Mouse (Mus musculus) frontal cortex, postnatal 36 days (tissue): Measurements from ENCODE around the gene Gm42791.
A peak's percentile ranks its signal among the peaks of the same experiment; 100 is the strongest.

Experiments
- DNase-seq, 2 experiments: peaks; one replicate each; pipeline ENCODE4 v3.0.0; 2022; ENCODE audit warnings: low spot score in 2 of 2

Gm42791 gene

DNA sequence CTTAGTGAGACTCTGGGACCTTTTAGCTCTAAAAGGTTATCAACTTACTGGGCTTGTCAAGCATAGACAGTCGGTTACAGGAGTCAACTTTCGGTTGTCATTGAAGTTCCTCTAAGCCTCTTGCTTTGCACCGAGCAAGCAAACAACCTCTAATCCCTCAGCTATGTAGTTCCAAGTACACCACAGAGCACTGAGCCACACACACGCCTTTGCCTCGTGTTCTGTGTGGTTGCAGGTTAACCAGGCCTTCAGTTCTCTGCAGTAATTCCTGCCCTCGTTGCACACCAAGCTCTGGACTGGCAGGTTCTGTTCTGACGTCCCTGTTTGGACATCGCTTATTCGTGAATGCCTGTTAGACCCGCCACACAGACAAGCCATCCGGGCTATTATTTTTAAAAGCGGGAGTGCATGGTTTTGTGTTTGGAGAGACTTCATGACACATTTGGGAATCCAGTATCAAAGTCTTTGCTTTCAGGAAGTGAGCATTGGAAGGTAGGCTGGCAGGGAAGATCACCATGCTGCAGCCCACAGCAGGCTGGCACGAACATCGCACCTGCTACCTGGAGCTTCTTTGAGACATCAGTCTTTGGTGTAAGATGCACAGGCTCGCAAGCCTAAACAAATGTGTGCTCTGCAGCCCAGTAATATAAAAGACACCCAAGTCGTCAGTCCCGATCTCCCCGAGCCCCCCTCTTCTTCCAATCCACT is 16.3 kb downstream of the Gm42791 start:
- DNase-seq, result no peak

DNA sequence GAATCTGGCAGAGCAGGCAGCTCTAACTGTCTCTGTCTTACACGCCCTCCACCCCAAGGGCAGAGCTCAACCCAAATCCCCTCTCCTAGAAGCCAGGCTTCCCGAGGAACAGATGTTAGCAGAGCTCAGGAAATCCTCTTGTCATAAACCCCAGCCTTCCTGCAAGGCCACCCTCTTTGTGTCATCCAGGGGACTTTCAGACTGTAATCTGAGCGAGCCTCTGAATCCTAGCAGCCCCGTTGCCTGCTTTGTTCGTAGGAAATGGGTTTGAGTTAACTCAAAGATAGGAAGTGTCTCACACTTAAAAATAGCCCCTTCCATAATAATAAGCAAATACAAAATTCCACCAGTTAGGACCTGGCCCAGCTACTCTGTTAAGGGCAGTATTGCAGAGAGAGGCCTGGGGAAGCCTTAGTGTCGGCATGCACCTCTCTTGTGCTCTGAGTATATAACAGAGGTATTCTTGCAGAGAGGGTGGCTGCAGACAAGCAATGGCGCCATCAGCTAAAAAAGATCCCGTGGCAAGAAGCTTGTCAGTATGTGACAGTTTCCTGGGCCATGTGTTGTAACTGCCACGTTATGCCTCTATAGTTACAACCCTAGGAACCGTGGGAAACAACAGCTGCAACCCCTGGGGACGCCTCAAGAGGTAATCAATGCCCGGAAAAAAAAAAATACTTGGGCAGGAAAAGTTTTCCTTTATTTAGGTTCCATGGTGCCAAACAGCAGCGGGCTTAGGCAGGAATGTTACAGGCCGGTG is 17.1 kb downstream of the Gm42791 start:
- no peak for DNase-seq

DNA sequence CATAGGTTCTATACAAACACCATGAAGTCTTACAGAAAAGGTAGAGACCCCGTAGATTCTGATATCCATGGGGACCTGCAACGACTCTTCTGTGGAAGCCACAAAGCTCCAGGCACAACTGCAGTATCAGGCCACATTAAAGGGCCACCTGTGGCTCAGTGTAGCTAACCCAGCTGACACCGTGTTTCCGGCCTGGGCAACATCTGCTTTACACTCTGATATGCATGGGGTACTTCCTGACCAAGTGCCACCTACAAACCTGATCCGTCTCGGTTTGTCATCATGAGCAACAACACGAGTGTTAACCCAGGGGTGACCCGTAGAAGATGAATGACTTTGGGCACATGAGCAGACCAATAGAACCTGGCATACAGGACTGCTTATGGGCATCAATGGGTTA is 18.1 kb downstream of the Gm42791 start:
- no peak for DNase-seq

DNA sequence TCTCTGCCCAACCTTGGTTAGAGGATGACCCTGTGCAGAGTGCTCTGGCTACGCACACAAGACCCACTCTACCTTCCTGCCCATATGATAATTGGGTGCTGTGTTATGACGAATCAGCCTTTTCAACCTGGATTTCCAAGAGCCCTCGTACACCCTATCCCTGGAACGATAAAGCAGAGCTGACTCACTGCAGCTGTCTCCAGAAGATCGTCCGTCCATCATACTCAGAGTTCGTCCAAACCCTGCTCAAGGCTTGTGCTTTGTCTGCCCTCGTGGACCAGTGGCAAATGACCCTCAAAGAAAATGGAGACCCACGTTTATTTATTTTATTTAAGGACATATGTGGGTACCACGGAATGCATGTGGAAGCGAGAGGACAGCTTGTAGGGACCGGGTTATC is 19.9 kb downstream of the Gm42791 start:
- DNase-seq, result no peak

DNA sequence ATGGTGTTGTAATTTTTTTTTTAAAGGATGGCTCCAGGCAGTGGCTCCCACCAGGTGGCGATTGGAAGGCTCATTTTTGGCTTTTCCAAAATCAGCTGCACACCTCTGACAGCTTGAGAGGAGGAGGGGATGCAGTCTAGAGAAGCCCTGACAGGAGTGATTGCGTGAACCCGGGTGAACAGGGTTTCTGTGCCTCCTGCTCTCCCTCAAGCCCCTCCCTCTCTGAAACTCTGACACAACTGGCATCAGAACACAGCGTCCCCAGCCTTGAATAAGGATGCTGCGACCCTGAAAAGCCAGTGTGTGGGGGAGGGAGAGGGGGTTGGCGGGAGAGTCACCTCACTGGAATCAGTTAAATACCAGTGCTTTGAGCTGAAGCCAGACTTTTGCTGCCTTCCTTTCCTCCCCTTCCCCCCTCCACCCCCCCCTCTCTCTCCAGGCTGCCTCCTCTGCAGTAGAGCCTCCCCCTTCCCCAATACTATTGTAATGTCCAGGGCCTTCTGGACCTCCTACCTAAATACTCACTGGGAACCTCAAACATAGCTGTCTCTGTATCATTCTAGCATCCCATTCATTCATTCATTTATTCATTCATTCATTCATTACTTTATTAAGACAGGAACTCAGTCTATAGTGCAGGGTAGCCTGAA is 21.8 kb downstream of the Gm42791 start:
- DNase-seq, result no peak

DNA sequence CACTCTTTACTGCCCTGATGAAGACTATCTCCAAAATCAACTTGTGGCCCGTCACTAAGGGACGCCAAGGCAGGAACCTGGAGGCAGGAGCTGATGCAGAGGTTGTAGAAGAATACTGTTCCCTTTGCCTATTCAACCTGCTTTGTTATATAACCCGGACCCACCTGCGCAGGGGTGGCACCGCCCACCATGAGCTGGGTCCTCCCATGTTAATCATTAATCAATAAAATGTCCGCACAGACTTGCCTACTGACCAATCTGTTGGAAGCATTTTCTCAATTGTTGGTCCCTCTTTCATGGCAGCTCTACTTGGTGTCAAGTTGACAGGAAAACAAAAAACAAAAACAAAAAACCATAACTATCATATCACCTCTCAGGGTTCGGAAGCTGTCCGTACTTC is 22.8 kb downstream of the Gm42791 start:
- DNase-seq, result no peak

DNA sequence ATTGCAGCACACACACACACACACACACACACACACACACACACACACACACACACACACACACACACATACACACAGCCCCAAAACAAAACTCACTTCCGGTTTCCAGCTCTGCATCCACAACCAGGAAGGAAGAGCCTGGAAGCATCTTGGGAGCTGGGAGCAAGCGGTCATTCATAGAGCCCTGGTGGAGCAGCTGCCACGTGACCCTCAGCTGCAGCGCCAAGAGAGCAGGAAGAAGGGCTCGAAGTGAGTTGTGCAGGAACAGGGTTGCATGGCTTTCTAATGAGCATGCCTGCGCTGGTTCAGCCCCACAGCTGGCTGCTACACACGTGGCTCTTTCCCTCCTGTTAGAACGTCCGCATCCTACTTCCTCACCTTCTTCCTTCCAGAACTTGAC is 25.3 kb downstream of the Gm42791 start:
- DNase-seq, result no peak

DNA sequence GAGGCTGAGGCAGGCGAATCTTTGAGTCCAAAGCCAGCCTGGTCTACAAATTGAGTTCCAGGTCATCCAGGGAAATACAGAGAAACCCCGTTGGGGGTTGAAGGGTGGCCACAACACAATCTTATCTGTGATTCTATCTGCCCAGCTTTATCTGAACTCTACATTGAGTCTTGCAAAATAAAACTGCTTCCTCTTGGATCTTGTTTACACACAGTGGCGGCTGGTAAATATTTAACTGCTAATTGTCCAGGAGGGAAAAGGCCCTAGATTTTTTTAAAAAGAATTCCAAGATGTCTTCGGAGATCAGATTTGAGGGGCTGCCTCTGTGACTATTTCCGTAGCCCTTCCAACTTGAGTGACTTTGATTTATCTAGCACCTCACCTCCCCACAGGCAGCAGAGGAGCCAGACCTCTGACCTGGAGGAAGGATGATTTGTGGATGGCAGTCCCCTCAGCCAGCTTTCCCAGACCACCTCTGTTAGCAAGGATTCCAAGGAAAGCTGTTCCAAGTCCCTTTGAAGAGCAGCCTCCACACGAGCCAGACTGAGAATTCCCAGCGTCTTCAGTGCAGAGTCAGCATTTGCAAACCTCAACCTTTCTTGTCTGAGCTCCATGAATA is 25.9 kb downstream of the Gm42791 start:
- no peak for DNase-seq

DNA sequence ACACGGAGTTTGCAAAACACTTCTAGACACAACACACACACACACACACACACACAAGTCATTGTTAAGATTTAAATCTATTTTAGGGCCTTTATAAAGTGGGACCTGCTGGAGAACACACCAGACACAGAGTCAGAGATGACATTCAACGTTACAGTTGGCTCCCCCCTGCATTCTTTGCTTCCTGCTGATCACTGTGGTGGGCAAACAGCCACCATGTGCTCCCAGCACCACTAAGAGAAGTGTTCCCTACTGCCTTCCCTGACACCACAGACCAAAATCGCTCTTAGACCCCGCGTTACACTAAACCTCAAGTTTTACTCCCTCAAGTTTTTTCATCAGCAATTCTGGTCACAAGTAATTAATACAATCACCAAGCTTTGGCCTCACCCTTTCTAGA is 26.8 kb downstream of the Gm42791 start:
- no peak for DNase-seq

DNA sequence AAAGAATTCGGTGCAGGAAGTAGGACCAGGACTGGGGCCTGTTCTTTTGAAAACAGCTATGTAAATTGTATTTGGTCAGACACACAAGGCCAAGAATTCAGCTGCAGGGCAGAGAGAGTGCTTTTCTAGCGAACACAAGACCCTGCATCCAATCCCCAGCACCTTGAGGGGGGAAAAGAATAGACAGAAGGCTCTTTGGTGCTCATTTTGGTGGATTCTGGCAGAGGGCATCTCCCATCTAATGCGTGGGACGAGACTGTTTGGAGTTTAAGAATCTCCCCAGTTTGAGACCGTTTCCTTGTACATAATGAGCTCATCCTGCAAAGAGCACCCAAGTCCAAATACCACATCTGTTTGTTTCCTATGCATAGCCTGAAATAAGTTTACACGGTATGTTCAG is 28.6 kb downstream of the Gm42791 start:
- DNase-seq, result peak in 1 of 2 experiments; percentile 21

DNA sequence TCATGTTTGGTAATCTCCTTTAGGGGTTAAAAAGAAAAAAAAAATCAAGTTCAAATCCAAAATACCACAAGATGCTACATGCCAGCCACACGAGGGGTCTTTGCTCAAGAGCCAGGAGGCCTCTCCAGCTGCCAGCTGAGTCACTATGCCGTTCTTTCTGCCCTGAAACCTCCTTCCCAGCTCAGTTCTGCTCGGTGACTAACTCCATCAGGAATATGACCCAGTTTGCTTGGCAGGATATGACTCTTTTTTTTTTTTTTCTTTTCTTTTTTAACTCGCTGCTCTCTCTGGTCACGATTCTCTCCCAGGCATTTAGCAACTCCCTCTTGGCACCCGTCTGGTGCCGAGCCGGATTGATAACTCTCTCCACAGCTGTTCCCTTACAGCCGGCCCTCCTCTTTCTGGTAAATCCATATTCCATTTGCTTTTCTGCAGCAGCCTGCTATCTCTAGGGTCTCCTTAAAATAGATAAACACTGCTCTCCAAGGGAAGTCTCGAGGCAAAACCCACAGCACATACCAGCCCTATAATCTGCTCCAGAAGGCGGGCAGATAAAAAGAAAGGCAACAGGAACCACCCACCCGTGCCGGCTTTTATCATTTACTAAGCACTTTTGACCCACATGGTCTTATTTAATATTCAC is 29.1 kb downstream of the Gm42791 start:
- peak; percentile 80 to 87 for DNase-seq

DNA sequence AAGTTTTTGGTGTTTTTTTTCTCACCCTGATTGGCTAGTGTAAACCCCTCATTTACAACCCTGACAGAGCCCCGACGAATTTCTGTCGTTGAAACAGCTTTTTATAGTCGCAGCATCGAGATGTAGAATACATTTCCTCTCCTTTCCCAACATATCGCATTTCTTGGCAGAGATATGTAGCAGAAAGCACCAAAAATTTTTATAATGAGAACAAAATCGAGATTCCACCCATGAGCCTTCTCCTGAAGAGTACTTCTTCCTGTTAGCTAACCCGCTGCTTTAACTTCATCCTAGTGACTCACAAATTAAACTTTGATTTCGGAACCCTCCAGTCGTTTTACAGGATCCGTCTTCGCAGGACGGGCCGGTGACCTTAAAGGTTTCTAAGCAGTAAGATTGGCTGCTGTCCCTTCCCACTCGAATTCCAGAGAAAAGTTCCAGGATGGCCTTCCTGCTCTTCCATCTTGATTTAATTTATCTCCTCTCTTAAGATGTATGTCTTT is 29.8 kb downstream of the Gm42791 start:
- peak; percentile 24 to 64 for DNase-seq

DNA sequence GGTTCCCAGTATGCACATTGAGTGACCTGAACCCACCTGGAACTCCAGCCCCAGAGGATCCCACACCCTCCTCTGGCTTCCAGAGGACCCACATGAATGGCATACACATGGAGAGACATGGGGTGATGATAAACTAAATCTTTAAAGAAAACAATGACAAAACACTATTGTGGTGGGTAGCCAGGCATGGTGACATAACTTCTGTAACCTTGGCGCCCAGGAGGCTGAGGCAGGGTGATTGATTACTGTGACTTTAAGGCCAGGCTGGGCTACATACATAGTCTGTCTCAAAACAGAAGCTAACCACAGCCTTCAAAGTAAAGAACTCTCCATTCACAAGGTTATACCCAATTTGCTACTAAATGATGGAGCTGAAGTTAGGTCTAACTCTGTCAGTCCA is 30.7 kb downstream of the Gm42791 start:
- DNase-seq, result no peak

DNA sequence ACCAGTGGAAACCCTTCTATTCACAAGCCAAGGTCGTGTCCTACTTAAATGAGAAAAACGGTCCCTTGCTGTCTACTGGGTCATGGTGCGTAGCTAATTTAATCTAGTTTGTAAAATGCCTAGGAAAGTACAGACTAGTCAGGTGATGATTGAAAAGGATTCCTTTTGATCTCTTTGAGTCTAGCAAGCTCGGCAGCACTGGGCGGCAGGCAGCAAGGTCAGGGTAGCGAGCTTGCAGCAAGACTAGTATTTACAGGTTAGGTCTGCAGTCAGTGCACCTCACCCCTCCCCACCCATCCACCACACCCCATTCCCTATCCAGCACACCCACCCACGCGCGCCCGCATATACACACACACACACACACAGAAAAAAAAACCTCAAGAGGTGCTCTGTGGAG is 34.7 kb downstream of the Gm42791 start:
- no peak for DNase-seq

DNA sequence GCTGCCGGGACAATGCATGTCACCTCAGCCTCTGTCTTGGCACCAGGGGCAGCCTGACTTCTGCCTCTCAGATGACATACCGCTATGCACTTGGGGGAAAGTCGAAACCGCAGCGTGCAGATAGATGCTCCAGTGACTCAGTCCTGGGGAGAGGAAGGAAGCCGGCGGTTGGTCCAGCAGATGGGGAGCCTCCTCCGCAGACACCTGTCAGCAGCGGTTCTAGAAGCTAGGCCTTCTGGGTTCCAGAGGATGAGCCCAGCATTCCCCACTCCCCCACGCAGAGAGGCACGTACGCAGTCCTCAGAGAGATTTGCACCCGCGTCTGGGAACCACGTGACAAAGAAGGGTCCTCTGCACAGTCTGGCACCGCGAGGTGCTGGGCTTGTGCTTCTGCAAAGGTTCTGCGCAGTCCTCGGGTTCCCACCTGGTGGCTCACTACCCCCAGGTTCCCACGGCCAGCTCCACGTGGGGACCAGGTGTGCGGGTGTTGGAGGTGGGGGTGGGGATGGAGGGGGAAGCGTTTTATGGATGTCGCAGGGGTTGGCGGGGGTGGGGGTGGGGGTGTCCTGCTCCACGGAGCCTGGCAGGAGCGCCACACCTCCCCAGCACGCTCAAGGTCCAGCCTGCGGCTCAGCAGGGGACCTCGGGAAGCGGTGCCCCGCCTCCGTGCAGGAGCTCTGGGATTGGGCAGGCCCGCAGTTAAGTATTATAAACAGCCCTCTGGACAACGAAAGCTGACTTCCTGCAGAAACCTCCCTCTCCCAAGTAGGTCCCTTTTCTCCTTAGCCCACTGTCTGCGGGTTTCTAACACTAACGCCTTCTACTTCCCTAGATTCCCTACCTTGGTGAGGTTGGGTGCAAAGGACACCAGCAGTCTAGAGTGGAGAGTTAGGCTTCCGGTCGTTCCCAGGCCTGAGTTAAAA is 35.6 kb downstream of the Gm42791 start:
- DNase-seq, result peak; percentile 88 to 91

DNA sequence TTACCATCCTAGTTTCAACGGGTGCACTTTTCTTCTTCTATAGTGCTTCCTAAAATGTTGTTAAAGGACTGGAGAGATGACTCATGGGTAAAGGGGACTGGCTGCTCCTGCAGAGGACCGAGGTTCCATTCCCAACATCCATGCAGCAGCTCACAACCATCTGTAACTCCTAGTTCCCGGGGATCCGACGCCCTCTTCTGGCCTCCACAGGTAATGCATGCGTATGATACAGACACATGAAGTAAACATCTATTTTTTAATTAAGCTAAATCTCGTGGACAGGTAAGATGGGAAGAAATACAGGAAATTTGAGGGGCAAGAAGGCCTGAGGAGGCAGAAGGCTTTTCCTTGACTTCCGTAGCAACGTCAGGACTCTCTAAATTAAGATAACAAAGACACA is 36.6 kb downstream of the Gm42791 start:
- DNase-seq, result peak in 1 of 2 experiments; percentile 39

DNA sequence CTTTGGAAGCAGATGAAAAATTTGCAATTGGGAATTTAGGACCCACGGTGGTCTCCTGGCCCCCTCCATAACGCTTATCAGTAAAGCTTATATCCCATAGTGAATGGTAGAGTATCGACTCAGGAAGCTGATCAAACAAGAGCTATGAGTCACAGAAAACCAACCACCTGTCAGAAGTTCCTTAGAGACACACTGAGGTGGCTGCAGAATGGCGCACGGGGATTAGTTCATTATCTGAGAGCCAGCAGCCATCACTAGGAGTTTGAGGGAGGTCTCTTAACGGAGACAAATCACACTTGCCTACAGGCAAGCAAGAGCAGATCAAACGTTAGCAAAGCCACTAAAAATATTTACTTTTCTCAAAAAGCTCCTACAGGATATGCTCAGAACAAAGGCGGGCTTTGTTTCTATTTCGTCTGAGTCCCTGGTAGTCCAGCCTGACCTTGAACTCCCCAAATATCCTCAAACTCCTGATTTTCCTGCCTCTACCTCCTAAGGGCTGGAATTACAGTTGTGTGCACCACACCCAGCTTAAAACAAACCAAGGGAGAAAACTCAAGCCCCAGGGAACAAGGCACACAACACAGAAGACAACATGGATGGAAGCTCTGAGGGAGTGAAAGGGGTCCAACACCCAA is 37.9 kb downstream of the Gm42791 start:
- no peak for DNase-seq

DNA sequence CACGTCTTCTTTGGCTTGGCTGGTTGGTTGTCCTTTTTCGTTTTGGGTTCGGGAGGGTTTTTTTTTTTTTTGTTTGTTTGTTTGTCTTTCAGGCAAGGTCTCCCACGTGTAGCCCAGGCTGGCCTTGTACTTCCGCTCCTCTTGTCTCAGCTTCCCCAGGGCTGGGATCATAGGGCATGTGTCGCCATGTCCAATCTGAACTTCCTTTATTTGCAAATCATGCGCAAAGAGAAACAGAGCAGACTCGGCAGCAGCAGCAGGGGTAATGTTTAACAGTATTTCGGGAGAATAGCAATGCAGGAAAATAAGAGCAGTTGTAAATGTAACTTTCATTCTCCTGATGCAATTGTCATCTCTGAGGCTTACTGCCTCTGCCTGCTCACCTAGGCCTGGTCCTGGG is 38.9 kb downstream of the Gm42791 start:
- DNase-seq, result no peak

DNA sequence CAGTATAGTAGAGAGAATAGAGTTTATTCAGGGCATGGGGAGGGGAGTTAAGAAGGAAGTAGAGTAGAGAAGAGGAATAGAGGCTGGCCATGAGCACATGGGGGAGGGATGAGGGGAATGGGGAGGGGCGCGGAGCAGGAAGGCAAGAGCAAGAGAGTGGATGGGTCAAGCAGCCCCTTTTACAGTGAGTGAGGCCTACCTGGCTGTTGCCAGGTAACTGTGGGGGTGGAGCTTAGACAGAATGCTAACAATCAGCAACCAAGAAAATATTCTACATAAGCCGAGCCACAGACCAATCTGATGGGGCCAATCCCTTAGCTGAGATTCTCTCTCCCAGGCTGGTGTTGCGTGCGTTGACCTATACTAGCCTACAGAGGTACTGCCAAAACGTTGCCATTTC is 39.4 kb downstream of the Gm42791 start:
- DNase-seq, result no peak
